Mouse (Mus musculus): ENCODE results near the gene Glp2r. TPM values are rescaled to one million over a fixed set of nuclear protein-coding genes. Genes with fewer than 3 reads are reported as not detected.

Gene Glp2r
- polyA plus RNA-seq, 1 experiment from 2014 or later, result not detected

DNA sequence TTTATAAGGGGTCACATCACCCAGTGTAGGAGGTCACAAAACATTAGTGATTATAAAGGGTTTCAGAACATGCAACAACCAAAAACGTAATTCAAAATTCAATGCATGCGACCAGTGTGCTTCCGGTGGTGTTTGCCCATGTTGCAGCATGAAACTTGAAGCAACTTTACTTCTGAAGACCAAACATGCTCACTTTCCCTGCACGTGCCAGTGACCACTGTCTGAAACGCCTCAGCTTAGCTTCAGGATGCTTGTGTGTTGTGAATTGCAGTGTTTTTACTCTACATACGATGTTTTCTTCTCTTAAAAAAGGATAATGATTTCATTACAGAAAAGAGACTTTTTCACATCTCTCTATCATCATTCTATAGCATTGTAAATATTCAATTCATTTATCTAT, 32.6 kb downstream of the Glp2r start:
- Histone ChIP-seq H3K4me3 (replicated peaks; ENCODE audit: low read length) (no peak overlapping the region), H3K36me3 (replicated peaks; ENCODE audit: control insufficient read depth, insufficient read depth) (no peaks in the 10 kb centered on the region), H3K27me3 (ENCODE audit: control insufficient read depth, insufficient read depth, low read length) (no peaks in the 10 kb centered on the region), H3K9me3 (ENCODE audit: control insufficient read depth, low read length) (no peaks in the 10 kb centered on the region), H3K4me1 (replicated peaks; ENCODE audit: control insufficient read depth, insufficient read depth, low read length) (no peaks in the 10 kb centered on the region), H3K9ac (no peak overlapping the region), H3K4me2 (replicated peaks) (no peak overlapping the region), H3K27ac (no peak overlapping the region)
- no peak for DNase-seq (ENCODE audit: low spot score)
- ATAC-seq (ENCODE audit: low FRiP score), result no peak
- 88% methylated on average over 6 of the region's 6 CpGs for WGBS

DNA sequence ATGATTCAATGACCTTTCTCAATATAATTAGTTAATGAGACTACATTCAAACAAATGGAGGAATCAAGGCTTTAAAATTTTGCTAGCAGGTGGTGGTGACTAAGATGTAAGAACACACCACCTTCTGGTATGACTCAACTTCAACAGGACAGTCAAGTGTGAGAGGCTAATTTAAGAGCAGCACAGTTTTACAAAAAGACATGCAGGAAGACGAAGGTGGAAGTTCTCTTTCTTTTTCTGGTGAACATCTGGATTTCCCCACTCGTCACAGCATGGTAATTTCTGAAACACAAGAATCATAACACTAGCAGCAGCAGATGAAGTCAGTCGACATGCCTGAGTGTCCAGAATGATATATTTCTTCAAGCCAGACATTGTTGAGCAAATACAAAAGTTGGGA, 36.4 kb downstream of the Glp2r start:
- no peak overlapping the region for H3K4me2 ChIP-seq (replicated peaks)
- 87% methylated on average over 3 of the region's 3 CpGs for WGBS
- H3K27me3 ChIP-seq (ENCODE audit: control insufficient read depth, insufficient read depth, low read length), result no peaks in the 10 kb centered on the region
- H3K4me1 ChIP-seq (replicated peaks; ENCODE audit: control insufficient read depth, insufficient read depth, low read length), result no peaks in the 10 kb centered on the region
- no peak overlapping the region for H3K4me3 ChIP-seq (replicated peaks; ENCODE audit: low read length)
- no peaks in the 10 kb centered on the region for H3K9me3 ChIP-seq (ENCODE audit: control insufficient read depth, low read length)
- DNase-seq (ENCODE audit: low spot score) (no peak), ATAC-seq (ENCODE audit: low FRiP score) (no peak)
- H3K36me3 ChIP-seq (replicated peaks; ENCODE audit: control insufficient read depth, insufficient read depth), result no peaks in the 10 kb centered on the region
- H3K9ac ChIP-seq, result no peak overlapping the region
- H3K27ac ChIP-seq, result no peak overlapping the region

DNA sequence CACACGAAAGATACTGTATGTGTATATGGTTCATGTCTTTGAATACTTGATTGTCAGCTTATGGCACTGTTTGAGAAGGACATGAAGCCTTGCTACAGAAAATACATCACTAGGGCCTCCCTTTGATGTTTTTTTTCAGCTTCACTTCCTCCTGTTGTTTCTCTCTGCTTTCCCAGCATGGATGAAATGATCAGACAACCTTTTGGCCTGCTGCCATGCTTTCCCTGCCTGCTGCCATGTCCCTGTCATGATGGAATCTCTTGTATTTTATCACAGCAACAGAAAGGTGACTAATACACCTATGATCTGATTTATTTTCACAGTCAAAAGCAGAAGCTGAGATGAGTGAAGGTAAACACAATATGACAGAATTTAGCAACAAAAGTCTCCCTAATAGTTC, 37.2 kb downstream of the Glp2r start:
- 82% methylated on average over 1 of the region's 1 CpGs for WGBS
- Histone ChIP-seq H3K4me2 (replicated peaks) (no peak overlapping the region), H3K4me3 (replicated peaks; ENCODE audit: low read length) (no peak overlapping the region), H3K4me1 (replicated peaks; ENCODE audit: control insufficient read depth, insufficient read depth, low read length) (no peaks in the 10 kb centered on the region), H3K27me3 (ENCODE audit: control insufficient read depth, insufficient read depth, low read length) (no peaks in the 10 kb centered on the region), H3K27ac (no peak overlapping the region), H3K9ac (no peak overlapping the region), H3K36me3 (replicated peaks; ENCODE audit: control insufficient read depth, insufficient read depth) (no peaks in the 10 kb centered on the region), H3K9me3 (ENCODE audit: control insufficient read depth, low read length) (no peaks in the 10 kb centered on the region)
- ATAC-seq (ENCODE audit: low FRiP score) (no peak), DNase-seq (ENCODE audit: low spot score) (no peak)

DNA sequence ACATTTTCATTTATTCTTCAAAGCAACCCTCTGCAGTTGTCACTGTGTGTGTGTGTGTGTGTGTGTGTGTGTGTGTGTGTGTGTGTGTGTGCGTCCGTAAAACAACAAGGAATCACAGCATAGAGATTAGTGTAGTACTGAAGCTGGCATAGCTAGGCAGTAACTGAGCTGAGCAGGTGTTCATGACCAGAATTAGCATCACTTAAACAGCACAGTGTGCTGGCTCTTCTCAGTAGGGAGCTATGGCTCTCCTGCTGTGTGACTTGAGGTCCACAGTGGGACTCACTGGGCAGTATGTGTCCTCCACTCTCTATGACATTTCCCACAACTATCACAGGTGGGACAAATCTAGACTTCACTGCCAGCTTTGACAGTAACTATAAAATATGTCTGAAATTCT, 39.9 kb downstream of the Glp2r start:
- Histone ChIP-seq H3K4me1 (replicated peaks; ENCODE audit: control insufficient read depth, insufficient read depth, low read length) (no peaks in the 10 kb centered on the region), H3K36me3 (replicated peaks; ENCODE audit: control insufficient read depth, insufficient read depth) (no peaks in the 10 kb centered on the region), H3K4me2 (replicated peaks) (no peak overlapping the region), H3K9me3 (ENCODE audit: control insufficient read depth, low read length) (no peaks in the 10 kb centered on the region), H3K27me3 (ENCODE audit: control insufficient read depth, insufficient read depth, low read length) (no peaks in the 10 kb centered on the region), H3K27ac (no peak overlapping the region), H3K9ac (no peak overlapping the region), H3K4me3 (replicated peaks; ENCODE audit: low read length) (no peak overlapping the region)
- 100% methylated on average over 2 of the region's 2 CpGs for WGBS
- ATAC-seq (ENCODE audit: low FRiP score) (no peak), DNase-seq (ENCODE audit: low spot score) (no peak)

DNA sequence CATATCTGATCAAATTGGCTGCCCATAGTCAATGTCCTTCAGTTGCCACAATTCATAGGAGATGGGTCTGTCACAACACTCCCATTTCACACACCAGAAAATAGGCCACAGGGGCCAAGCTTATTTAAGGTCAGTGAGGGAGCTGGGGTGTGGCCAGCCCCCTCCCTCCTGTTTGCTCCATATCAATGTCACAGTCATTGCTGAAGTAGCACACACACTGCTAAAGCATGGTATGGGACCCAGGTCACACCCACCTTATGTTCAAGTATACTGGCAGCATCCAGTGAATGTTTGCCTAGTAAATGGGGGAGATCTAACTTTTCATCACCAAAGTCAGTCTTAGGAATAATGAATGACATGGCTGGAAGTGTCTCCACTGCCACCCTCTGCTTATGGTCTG, 42.2 kb downstream of the Glp2r start:
- no peaks in the 10 kb centered on the region for H3K36me3 ChIP-seq (replicated peaks; ENCODE audit: control insufficient read depth, insufficient read depth)
- H3K4me1 ChIP-seq (replicated peaks; ENCODE audit: control insufficient read depth, insufficient read depth, low read length), result no peaks in the 10 kb centered on the region
- H3K27me3 ChIP-seq (ENCODE audit: control insufficient read depth, insufficient read depth, low read length), result no peaks in the 10 kb centered on the region
- H3K4me3 ChIP-seq (replicated peaks; ENCODE audit: low read length), result no peak overlapping the region
- no peak overlapping the region for H3K4me2 ChIP-seq (replicated peaks)
- no peak overlapping the region for H3K9ac ChIP-seq
- DNase-seq (ENCODE audit: low spot score) (no peak), ATAC-seq (ENCODE audit: low FRiP score) (no peak)
- no peak overlapping the region for H3K27ac ChIP-seq
- no peaks in the 10 kb centered on the region for H3K9me3 ChIP-seq (ENCODE audit: control insufficient read depth, low read length)

DNA sequence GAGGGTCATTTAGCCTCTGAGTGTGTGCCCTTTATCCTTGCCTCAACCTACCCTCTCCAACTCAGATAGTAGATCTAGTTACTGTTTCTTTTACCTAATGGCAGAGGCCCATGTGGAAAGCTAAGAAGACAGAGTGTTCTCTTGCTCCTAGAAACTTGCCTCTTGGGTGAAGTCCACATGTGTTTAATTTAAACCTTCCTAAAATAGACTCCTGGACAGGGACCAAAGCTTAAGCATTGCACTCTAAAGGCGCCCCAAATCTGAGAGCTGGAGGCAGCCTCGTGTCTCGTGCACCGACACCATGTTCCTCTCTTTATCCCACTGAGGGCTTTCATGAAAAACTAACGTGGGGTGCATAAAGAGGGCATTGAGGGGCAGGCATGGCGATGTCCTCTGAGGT, 43.9 kb downstream of the Glp2r start:
- 86% methylated on average over 6 of the region's 6 CpGs for WGBS
- no peaks in the 10 kb centered on the region for H3K27me3 ChIP-seq (ENCODE audit: control insufficient read depth, insufficient read depth, low read length)
- H3K4me3 ChIP-seq (replicated peaks; ENCODE audit: low read length), result no peak overlapping the region
- no peak for ATAC-seq (ENCODE audit: low FRiP score)
- no peak for DNase-seq (ENCODE audit: low spot score)
- no peaks in the 10 kb centered on the region for H3K9me3 ChIP-seq (ENCODE audit: control insufficient read depth, low read length)
- H3K36me3 ChIP-seq (replicated peaks; ENCODE audit: control insufficient read depth, insufficient read depth), result no peaks in the 10 kb centered on the region
- H3K4me1 ChIP-seq (replicated peaks; ENCODE audit: control insufficient read depth, insufficient read depth, low read length), result no peaks in the 10 kb centered on the region
- no peak overlapping the region for H3K27ac ChIP-seq
- no peak overlapping the region for H3K4me2 ChIP-seq (replicated peaks)
- H3K9ac ChIP-seq, result no peak overlapping the region

DNA sequence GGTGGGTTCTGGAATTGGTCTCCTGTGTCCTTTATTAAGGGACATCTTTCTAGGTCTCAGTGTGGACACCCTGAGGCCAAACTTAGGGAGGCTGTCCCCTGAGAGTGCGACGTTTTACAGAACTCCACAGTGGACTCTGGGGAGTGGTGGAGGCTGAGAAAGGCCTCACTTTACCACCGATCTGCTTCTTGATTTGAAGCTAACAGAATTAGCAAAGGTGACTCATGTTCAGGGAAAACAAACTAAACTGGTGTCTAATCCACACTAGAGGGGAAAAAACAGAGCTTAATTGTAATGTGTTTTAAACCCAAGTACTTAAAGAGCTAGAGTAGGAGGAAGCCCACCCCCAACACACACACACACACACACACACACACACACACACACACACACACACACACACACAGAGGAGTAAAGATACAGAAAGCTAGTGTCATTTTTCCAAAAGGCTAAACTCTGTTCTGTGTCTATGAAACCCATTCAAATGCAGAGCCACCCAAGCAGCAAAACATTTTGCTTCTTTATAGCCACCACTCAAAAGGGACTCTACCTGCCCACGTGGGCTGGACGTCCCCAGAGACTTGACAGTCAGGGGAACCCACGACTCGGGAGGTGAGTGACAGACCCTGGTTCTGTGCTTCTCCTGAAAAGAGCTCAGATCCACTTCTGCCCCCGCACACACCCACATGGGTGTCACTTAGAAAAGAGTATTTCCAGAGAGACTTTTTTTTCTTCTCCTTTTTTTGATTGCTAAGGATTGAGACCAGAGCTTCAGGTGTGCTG, 47.5 kb downstream of the Glp2r start:
- Histone ChIP-seq H3K4me1 (replicated peaks; ENCODE audit: control insufficient read depth, insufficient read depth, low read length) (no peaks in the 10 kb centered on the region), H3K36me3 (replicated peaks; ENCODE audit: control insufficient read depth, insufficient read depth) (no peaks in the 10 kb centered on the region), H3K27ac (no peak overlapping the region), H3K9ac (no peak overlapping the region), H3K4me3 (replicated peaks; ENCODE audit: low read length) (no peak overlapping the region), H3K9me3 (ENCODE audit: control insufficient read depth, low read length) (no peaks in the 10 kb centered on the region), H3K4me2 (replicated peaks) (no peak overlapping the region), H3K27me3 (ENCODE audit: control insufficient read depth, insufficient read depth, low read length) (no peaks in the 10 kb centered on the region)
- no peak for DNase-seq (ENCODE audit: low spot score)
- WGBS, result 78% methylated on average over 8 of the region's 8 CpGs
- ATAC-seq (ENCODE audit: low FRiP score), result no peak

DNA sequence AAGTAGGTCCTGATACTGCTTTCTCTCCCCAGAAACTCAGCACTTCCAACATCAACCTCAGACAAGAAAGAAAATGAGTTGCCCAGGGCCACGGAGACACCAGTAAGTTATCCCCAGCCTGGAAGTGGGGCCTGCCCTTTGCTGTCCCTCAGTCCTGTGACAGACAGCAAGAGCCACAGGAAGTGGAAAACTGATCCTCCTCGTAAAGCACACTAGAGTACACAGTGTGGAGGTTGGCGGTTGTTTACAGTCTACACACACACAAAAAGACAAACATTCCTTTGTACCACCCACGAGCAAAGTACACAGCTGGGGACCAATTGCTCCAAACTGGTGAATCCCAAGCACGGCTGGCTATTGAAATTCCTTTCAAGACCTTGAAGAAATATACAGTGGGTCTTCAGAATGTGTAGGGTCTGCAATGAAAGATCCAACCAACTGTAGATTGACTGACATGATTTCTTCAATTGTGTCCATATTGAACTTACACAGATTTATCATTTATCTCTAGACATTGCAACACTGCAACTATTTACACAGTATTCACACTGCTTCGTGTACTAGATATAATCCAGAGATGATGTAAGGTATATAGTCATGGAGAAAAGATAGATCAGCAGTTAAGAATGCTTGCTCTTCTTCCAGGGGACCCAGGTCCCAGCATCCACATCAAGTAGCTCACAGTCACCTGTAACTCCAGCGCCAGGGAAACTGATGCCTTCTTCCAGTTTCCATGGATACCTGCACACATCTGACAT, 48.4 kb downstream of the Glp2r start:
- H3K4me2 ChIP-seq (replicated peaks), result no peak overlapping the region
- H3K9me3 ChIP-seq (ENCODE audit: control insufficient read depth, low read length), result no peaks in the 10 kb centered on the region
- H3K9ac ChIP-seq, result no peak overlapping the region
- DNase-seq (ENCODE audit: low spot score) (no peak), ATAC-seq (ENCODE audit: low FRiP score) (no peak)
- H3K27me3 ChIP-seq (ENCODE audit: control insufficient read depth, insufficient read depth, low read length), result no peaks in the 10 kb centered on the region
- WGBS, result 64% methylated on average over 7 of the region's 7 CpGs
- H3K36me3 ChIP-seq (replicated peaks; ENCODE audit: control insufficient read depth, insufficient read depth), result no peaks in the 10 kb centered on the region
- H3K27ac ChIP-seq, result no peak overlapping the region
- no peaks in the 10 kb centered on the region for H3K4me1 ChIP-seq (replicated peaks; ENCODE audit: control insufficient read depth, insufficient read depth, low read length)
- H3K4me3 ChIP-seq (replicated peaks; ENCODE audit: low read length), result no peak overlapping the region

DNA sequence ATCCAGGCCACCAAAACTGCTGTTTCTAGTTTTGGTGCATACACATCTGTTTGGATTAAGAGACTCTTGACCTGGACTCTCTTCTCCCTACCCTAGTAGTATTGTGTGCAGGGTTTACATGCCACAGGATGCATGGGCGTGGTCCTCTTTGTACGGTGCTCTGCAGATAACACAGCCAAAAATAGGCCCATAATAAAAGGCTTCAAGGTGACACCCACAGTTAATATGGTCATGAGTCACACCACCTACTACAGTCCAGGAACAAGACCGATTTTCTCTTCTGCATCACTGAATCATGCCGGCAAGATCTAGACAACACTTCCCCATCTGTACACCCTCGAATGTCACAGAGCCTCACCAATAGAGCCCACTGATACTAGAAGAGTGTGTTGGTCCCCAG, 49.5 kb downstream of the Glp2r start:
- Histone ChIP-seq H3K9me3 (ENCODE audit: control insufficient read depth, low read length) (no peaks in the 10 kb centered on the region), H3K9ac (no peak overlapping the region), H3K27me3 (ENCODE audit: control insufficient read depth, insufficient read depth, low read length) (no peaks in the 10 kb centered on the region), H3K27ac (no peak overlapping the region), H3K4me3 (replicated peaks; ENCODE audit: low read length) (no peak overlapping the region), H3K4me1 (replicated peaks; ENCODE audit: control insufficient read depth, insufficient read depth, low read length) (no peaks in the 10 kb centered on the region), H3K4me2 (replicated peaks) (no peak overlapping the region), H3K36me3 (replicated peaks; ENCODE audit: control insufficient read depth, insufficient read depth) (no peaks in the 10 kb centered on the region)
- WGBS, result 91% methylated on average over 5 of the region's 5 CpGs
- ATAC-seq (ENCODE audit: low FRiP score), result no peak
- DNase-seq (ENCODE audit: low spot score), result no peak

Measured in hindbrain, embryonic 14.5 days (tissue).